Mouse (Mus musculus): Measurements from ENCODE around the gene Tk1.
"Not testable (repeated sequence)": the region's sequence is repeated elsewhere in the genome, so short reads cannot be mapped to it uniquely, and the experiment has no call there.

The Tk1 gene

DNA sequence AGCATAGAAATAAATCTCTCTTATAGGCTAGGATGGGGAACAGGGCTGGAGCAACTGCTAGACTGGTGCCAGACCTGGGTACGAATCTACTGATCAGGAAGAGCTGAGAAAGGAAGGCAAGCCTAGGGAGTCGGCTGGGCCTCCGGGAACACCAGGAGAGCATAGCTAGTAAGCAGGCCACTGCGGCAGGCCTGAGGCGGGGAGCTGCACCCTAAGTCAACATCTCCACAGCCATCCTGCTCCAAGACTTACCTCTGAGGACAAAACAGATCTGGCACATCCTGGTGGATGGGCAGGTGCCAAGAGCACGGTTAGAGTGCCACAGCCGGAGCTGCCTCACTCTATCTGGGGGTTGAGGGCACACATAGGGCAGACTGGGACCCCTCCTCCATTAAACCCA, 5.7 kb downstream of the Tk1 start:
- DNase-seq, result no peak

DNA sequence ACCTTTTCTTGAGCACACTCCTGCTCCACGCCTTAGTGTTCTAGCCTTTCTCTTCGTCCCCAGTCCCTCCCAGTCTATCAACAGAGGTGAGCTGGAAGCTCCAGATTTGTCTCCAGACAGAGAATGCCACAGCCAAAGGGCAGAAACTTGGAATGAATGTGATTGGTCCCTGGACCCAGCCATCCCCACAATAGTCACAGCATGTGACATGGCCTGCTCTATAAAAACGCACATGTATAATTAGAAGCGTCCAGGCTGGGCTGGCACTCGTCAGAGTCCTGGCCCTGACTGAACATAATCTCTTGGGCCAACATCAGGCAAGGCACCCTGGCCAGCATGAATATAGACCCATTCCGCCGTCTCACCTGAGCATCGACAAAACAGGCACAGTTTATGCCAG, 6.8 kb downstream of the Tk1 start:
- no peak for DNase-seq

- no peak for DNase-seq
These were observed 9.4 kb downstream of the Tk1 start for GRCm38 (mm10) chr11:117816389-117816996.

DNA sequence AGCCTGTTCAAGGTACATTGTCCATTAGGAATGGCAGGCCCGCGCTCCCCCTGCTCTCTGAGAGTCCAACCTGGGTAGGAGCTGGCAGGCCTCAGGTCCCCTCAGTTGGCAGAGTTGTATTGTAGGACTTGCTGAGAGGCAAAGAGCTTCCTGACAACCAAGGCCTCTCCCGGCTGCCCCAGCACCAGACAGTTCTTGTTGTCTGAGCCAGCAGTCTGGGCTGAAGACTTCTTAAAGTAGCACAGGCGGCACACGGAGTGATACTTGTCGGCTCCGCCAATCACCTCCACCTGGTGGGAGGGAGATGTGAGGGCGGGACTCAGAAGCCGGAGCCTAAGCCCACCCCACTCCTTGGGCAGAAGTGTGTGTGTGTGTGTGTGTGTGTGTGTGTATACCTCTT, 10.0 kb downstream of the Tk1 start:
- DNase-seq, result not testable (repeated sequence)

GRCm38 (mm10) chr11:117814704-117815366, 11.1 kb downstream of the Tk1 start:
- DNase-seq, result no peak

DNA sequence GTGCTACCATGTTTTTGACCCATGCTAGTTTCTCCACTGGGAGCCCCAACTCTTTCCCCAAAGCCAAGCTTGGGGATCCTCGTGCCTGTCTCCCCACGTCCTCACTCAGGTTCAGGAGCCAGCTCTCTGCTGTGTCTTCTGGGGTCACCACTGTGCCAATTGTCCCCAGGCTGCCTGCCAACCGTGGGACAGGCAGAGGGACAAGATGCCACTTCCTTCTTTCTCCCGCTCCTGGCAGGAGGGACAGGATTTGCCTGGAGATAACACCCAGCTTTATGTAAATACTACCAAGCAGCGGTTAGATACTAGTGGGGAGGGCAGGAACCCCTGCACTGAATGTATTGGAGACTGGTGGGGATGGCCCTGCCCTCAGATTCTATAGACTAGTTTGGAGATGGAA, 12.0 kb downstream of the Tk1 start:
- peak; percentile 30 for DNase-seq

DNA sequence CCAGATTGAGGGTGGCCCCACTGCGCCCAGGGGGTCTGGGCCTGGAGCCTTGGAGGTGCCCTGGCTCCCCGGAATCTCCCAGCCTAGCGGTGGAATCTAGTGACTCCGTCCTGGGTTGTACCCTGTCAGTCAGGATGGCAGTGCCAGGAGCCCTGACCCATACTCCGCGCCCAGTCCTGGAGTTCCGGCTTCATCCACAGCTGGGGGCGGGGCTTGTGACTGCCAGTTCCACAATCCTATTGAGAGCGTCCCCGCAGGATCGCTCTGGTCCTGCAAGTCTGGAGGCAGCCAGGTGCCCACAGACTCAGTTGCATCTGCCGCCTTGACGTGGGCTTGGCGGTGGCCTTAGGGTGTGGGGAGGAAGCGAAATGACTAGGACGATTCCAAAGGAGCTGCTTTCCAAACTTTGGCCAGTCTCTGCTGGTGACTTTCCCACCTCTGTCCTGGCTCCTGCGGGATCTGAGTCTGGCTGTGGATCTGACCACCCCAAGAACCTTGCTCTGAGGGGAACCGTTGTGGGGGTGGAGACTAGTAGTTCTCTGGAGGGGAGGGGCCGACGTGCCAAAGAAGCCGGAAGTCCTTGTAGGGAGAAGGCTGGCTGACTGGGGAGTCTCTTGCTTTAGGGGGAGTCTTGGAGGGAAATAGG, 15.4 kb downstream of the Tk1 start:
- peak; percentile 91 for DNase-seq

DNA sequence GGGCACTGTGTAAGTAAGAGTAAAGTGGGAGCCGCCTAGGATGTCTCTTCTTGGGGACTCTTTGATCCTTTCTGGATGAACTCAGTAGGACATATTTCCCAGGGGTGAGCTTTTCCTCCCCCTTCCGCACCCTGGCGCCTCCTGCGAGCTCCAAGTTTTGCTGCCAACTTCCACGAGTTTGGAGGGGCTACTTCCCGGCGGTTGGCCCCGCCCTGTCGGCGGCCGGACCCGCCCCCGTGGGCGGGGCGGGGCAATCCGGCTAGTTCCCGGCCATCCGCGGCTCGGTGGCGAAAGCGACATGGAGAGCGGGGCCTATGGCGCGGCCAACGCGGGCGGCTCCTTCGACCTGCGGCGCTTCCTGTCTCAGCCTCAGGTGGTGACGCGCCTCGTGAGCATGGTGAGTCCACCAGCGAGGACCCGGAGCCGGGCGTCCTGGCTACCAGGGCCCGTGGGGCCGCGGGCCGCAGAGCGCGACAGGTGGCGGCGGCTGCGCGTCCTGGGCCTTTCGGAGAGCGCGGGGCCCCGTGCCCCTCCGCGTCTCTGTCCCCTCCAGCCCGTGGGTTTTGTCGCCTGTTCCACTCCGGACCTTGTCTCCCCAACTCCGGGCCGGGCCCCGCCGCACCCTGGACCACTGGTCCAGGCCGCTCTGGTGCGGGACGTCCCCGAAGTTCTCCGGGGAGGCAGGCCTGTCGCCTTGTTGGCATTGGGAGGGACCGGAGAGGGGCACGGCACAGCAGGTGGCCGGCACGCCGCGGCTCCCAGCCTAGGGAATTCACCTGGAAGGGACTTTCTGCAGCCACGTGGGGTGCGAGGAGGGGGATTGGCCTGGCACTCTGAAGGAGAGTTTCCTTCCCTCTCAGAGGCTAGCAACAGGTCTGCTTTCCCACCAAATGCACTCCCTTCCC, 16.2 kb downstream of the Tk1 start, which contains the start of the genes Gm20708 and Syngr2:
Gene Gm20708, plus strand, starts transcription at position 262 of the 905 bp plus-strand sequence.
Gene Syngr2, plus strand, starts transcription at position 262 of the 905 bp plus-strand sequence.
- peak; percentile 80 for DNase-seq

GRCm38 (mm10) chr11:117806781-117807180, 19.1 kb downstream of the Tk1 start:
- no peak for DNase-seq

DNA sequence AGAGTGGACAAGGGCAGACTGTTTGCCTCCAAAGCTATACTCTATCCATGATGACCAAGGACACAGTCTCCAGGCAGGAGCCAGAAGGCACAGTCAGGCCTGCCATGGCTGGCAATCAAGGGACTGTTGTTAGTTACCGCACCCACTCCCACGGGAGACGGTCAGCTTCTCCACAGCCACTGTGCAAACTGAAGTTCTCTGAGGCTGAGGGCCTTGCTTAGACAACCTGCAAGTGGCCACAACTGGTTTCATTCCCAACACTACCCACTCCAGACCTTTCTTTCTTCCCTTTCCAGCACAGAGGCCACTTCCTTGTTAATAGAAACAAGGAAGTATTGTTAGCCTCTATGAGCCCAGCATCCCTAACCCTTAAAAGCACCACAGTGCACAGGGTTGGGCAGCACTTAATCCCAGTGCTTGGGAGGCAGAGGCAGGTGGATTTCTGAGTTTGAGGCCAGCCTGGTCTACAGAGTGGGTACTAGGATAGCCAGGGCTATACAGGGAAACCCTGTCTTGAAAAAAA, 22.7 kb downstream of the Tk1 start:
- no peak for DNase-seq

DNA sequence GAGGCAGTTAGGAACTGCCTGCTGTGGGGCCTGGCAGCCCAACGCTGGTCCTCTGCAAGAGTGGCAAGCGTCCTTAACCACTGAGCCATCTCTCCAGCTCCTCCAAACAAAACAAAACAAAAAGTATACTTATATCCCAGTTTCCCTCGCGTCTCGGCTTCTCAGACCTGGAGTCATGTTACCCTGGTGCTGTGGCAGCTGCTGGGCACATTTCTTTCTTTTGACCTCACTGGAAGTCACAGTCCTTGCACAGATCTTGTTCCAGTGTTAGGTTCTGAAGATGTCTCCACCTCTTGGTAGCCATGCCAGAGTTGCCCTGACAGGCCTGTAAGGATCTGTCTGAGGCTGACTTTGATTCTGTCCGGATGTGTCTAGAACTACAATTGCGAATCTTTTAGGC, 24.2 kb downstream of the Tk1 start:
- DNase-seq, result no peak

DNA sequence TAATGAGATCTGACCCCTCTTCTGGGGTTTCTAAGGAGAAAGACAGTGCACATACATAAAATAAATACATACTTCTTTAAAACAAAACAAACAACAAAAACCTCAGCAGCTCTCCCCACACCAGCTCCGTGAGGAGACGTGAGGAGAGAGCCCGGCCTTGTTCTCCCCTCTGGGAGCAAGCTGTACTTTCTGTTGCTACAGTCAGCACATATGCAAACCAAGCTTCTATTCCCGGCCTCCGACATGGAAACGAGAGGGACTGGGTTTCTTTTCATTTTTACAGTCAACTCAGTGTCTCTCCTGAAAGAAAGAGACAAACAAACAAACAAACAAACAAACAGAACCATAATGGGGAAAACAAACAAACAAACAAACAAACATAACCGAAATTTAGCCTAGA, 25.9 kb downstream of the Tk1 start:
- DNase-seq, result no peak

DNA sequence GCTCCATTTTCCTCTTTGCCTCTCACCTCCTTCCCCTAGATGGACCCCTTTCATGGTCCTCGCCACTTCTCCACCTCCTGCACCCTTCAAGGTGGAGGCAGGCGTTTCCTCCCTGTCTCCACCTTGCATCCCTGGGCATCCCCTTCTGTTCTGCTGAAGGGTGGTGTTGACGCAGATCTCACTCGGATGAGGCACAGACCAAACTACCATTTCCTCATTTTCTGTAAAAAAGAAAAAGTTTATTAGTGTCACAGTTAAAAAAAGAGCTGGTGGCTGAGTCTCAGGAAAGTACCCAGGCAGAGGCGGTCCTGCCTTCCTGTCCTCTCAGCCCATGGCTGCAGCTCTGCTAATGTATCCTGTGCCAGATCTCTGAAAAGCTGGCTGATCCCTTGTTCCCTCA, 26.7 kb downstream of the Tk1 start:
- DNase-seq, result no peak

DNA sequence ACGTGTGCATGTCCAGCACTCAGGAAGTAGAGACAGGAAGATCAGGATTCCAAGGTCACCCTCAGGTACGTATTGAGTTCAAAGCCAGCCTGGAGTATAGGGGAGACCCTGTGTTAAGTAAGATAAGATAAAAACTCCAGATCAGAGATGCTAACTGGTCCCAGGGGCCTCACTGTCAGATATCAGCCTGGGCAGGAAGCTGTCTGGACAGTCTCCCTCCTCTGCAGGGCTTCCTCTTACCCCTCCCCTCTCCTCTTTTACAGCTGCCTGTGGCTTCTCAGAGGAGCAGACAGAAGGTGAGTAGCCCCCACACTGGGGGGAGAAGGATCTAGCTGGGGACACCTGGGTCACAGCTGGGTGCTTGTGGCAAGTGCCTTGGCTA, 27.7 kb downstream of the Tk1 start:
- DNase-seq, result no peak

DNA sequence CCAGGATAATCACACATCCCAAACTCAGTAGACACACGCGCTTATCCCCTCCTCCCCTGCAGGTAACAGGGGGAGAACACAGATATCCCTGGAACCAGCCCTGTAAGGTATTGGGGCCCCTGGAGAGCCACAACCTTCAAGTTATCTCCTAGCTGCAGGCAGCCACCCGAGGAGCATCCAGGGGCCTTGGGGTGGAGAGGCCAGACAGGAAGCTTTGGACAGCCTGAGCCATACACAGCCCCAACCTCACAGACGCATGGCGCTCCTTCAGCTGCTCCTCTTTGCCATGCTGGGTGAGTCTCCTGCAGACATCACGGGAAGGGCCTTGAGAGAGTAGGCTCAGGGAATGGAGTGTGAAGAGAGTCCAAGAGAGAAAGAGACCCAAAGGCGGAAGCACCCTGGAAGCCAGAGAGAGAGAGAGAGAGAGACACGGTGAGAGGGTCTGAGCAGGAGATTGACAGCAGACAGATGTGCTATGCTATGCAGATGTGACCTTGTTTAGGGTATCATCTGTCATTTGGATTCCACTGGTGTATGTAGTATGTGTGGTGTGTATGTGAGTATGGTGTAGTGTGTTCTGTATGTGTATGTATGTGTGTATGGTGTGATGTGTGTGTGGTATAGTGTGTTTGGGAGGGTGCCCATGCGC, 28.3 kb downstream of the Tk1 start, which contains the start of gene 6030468B19Rik:
Gene 6030468B19Rik, plus strand, starts transcription at position 150 of the 649 bp plus-strand sequence.
- DNase-seq, result no peak

DNA sequence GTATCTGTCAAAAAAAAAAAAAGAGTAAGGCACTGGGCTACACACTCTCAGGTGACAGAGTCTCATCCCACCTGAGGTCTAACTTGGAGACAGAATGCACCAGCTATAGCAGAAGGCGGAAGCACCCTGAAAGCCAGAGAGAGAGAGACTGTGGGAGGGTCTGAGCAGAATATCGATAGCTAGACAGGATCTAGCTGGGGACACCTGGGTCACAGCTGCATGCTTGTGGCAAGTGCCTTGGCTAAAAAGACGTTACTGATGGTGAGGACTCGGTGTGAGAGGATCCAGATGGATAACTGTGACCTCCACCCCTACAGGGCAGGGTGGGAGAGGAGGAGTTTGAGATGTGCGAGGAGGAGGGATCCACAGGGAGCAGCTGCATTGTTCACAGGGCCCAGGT, 28.9 kb downstream of the Tk1 start:
- DNase-seq, result no peak

DNA sequence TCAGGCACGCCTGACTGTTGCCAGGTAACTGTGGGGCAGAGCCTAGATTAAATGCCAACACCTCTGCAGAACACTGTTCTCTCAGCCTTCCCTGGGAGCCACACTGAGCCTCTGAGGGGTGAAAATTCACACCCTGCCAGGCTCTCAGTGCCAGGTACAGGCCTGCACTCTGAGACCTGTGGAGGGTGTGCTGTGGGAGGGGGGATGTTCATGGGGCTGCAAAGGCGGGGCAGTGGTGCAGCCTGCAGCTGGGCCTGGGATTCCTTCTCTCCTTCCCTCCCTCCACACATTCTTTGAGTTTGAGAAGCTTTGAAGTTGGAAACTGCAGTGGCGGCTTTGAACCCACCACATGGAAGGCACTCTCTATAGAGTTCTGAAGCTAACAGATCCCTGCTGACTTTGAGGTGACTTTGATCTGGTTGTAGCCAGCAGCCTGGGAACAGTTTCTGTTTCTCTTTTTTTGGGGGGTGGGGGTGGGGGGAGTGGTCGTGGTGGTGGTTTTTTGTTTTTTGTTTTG, 31.8 kb downstream of the Tk1 start:
- DNase-seq, result no peak

DNA sequence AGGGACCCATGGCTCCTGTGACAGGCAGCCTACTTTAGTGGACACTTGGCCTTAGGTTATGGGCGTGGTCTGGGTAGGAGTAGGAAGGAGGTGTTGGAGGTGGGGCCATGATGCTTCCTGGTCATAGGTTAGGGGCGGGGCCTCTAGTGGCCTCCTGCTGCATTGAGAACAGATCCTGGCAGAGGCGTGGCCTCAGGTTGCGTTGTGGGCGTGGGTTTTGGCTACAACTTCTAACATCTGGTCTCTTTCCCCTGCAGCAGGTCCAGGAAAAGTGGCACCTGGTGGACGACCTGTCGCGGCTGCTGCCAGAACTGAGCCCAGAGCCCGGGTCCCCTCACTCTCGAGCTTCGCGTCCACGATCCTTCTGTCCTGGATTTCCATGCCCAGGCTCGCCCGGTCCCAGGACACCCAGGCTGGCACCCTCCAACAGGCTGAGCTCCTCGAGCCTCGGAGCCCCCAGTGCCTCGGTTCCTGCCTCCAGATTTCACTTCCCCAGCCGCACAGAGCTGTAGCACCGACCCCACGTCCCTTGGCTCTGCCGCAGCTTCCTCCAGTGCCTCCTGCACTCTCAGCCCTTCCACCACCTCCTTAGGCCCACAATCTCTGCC, 33.5 kb downstream of the Tk1 start:
- DNase-seq, result peak; percentile 77

DNA sequence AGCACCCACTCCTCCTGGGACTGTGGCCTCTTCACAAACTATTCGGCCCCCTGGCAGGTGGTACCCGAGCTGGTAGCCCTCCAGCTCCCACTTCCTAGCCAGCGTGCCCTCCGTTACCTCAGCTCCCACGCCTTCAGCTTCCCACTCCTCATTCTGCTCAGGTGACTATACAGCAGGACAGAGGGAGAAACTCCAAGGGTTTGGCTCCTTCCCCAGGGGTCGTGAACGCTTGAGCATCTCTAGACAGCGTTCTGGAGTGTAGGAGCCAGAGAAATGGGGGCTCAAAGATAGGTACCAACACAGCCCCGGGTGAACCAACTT, 34.5 kb downstream of the Tk1 start:
- no peak for DNase-seq

GRCm38 (mm10) chr11:117790703-117791440, 35.0 kb downstream of the Tk1 start:
- DNase-seq, result no peak

DNA sequence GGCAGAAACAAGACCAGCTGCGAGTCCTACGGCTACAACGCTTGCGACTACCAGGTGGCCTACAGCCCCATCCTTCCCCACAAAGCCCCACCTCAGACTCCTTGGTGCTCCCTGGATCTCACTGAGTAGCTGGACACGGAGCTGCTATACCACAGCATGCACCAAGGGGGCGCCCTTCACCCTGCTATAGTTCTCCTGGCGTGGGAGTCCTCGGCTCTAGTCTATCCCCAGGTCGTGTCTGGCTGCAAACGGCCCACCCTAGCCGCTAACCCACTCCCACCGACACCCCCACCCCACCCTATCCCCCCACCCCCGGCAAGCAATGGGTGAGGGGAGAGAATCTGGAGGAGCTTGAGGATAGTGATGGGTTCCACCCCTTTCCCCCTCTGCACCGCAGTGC, 35.6 kb downstream of the Tk1 start:
- peak; percentile 78 for DNase-seq
